In the genomic region with DNA sequence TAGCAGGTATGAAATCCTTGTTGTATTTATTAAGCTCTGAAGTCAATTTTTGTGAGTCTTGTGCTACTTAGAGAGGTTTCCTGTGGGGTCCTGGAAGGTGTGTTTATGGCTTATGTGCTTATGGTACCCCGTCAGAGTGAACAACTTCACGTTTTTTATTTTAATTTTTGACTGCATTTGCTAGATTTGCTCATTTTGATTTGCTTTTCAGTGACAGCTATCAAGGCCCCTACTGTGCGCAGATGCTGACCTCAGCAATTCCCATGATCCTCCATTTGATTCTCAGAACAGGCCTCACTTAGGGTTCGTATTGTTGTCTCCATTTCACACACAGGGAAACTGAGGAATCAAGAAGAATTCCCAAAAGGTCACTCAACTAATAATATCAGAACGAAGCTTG, we compare ENCODE assay signal across 21 mouse cellular contexts.
DNase-seq lines count a peak whose midpoint lies in the region; ATAC-seq lines count a peak whose summit lies in the region.
"Had no signal": no experiment of that assay in that cellular context is flagged by ENCODE, and none has a peak within 500 bp of the region (broad histone marks: within the 10 kb centered on the region; RNA-seq: fewer than 3 reads in every experiment).

No protein-coding gene starts in this region.

- no peak overlapping the region for H3K4me3 ChIP-seq in forebrain, embryonic 13.5 days
- H3K4me3 ChIP-seq in forebrain, embryonic 10.5 days, result no peak overlapping the region
- no peak overlapping the region for H3K4me3 ChIP-seq in midbrain, embryonic 11.5 days (ENCODE audit: low read depth, low read length)
- no peak overlapping the region for H3K4me3 ChIP-seq in midbrain, embryonic 15.5 days
- H3K4me3 ChIP-seq: embryonic facial prominence, embryonic 10.5 days; embryonic facial prominence, embryonic 12.5 days; forebrain, embryonic 12.5 days had no signal

- H3K36me3 ChIP-seq in forebrain, embryonic 13.5 days (ENCODE audit: poor library complexity, severe bottlenecking), result no peaks in the 10 kb centered on the region
- no peaks in the 10 kb centered on the region for H3K36me3 ChIP-seq in forebrain, embryonic 10.5 days (replicated peaks)
- H3K36me3 ChIP-seq in midbrain, embryonic 11.5 days (ENCODE audit: control insufficient read depth, insufficient read depth, low read length), result no peaks in the 10 kb centered on the region
- H3K36me3 ChIP-seq in midbrain, embryonic 15.5 days (replicated peaks), result no peaks in the 10 kb centered on the region
- H3K36me3 ChIP-seq: embryonic facial prominence, embryonic 10.5 days; embryonic facial prominence, embryonic 12.5 days; forebrain, embryonic 12.5 days; G1E had no signal

- no peak for ATAC-seq in forebrain, embryonic 13.5 days
- no peak for ATAC-seq in midbrain, embryonic 11.5 days (ENCODE audit: low FRiP score)
- no peak for ATAC-seq in midbrain, embryonic 15.5 days (replicated peaks)
- ATAC-seq: activated CD4-positive, CD25-positive, alpha-beta regulatory T cell, adult 4 months; CD4-positive, CD25-positive, alpha-beta regulatory T cell, adult 4 months; Patski had no signal

- no peak overlapping the region for H3K9ac ChIP-seq in forebrain, embryonic 13.5 days
- no peak overlapping the region for H3K9ac ChIP-seq in midbrain, embryonic 11.5 days (ENCODE audit: low read length)
- no peak overlapping the region for H3K9ac ChIP-seq in midbrain, embryonic 15.5 days
- H3K9ac ChIP-seq: embryonic facial prominence, embryonic 12.5 days; forebrain, embryonic 12.5 days had no signal

- intact Hi-C loops in left cerebral cortex, postnatal 36 days (cut with DNase I), result no loop called here

- H3K4me2 ChIP-seq in forebrain, embryonic 13.5 days, result no peak overlapping the region
- no peak overlapping the region for H3K4me2 ChIP-seq in midbrain, embryonic 11.5 days
- no peak overlapping the region for H3K4me2 ChIP-seq in midbrain, embryonic 15.5 days
- H3K4me2 ChIP-seq: embryonic facial prominence, embryonic 12.5 days; forebrain, embryonic 12.5 days had no signal

- no peak for DNase-seq in forebrain, embryonic 10.5 days (ENCODE audit: extremely low spot score, low spot score)
- DNase-seq in midbrain, embryonic 11.5 days (ENCODE audit: low spot score, missing footprints), result peak; percentile 53
- no peak for DNase-seq in left cerebral cortex, postnatal 36 days (ENCODE audit: low spot score in 2 of 2)
- DNase-seq: adrenal gland, adult 8-10 months; adrenal gland, postnatal 14 days; adrenal gland, postnatal 36 days; B cell, adult 2 months; cerebellum, adult 11-12 months; cerebellum, adult 2 months; cerebellum, adult 9-10 months; cerebellum, postnatal 10 days; cerebellum, postnatal 25 days had no signal

- no peaks in the 10 kb centered on the region for H3K9me3 ChIP-seq in forebrain, embryonic 13.5 days (replicated peaks)
- H3K9me3 ChIP-seq in forebrain, embryonic 10.5 days, result no peaks in the 10 kb centered on the region
- H3K9me3 ChIP-seq in midbrain, embryonic 11.5 days (ENCODE audit: control insufficient read depth, low read length), result no peaks in the 10 kb centered on the region
- no peaks in the 10 kb centered on the region for H3K9me3 ChIP-seq in midbrain, embryonic 15.5 days
- H3K9me3 ChIP-seq: embryonic facial prominence, embryonic 10.5 days; embryonic facial prominence, embryonic 12.5 days; forebrain, embryonic 12.5 days; G1E had no signal

- H3K27ac ChIP-seq in forebrain, embryonic 13.5 days, result peak overlapping the region; percentile 76; the same call in 1 of the 2 replicates
- no peak overlapping the region for H3K27ac ChIP-seq in forebrain, embryonic 10.5 days
- H3K27ac ChIP-seq in midbrain, embryonic 11.5 days (ENCODE audit: low read depth, low read length), result no peak overlapping the region
- no peak overlapping the region for H3K27ac ChIP-seq in midbrain, embryonic 15.5 days
- H3K27ac ChIP-seq: embryonic facial prominence, embryonic 10.5 days; embryonic facial prominence, embryonic 12.5 days had no signal

- H3K27me3 ChIP-seq in forebrain, embryonic 13.5 days, result no peaks in the 10 kb centered on the region
- H3K27me3 ChIP-seq in forebrain, embryonic 10.5 days (ENCODE audit: poor library complexity, severe bottlenecking), result no peaks in the 10 kb centered on the region
- H3K27me3 ChIP-seq in midbrain, embryonic 11.5 days (ENCODE audit: control insufficient read depth, insufficient read depth, low read length), result no peaks in the 10 kb centered on the region
- H3K27me3 ChIP-seq in midbrain, embryonic 15.5 days (replicated peaks), result no peaks in the 10 kb centered on the region
- H3K27me3 ChIP-seq: embryonic facial prominence, embryonic 12.5 days; forebrain, embryonic 12.5 days; Patski had no signal

- 90% methylated on average over 5 of the region's 5 CpGs for WGBS in forebrain, embryonic 13.5 days
- 89% methylated on average over 5 of the region's 5 CpGs for WGBS in forebrain, embryonic 10.5 days
- 87% methylated on average over 5 of the region's 5 CpGs for WGBS in midbrain, embryonic 11.5 days
- 92% methylated on average over 5 of the region's 5 CpGs for WGBS in midbrain, embryonic 15.5 days

- peaks cover 25% of the 10 kb centered on the region for H3K4me1 ChIP-seq in forebrain, embryonic 13.5 days
- peaks cover 26% of the 10 kb centered on the region for H3K4me1 ChIP-seq in forebrain, embryonic 10.5 days
- no peaks in the 10 kb centered on the region for H3K4me1 ChIP-seq in midbrain, embryonic 11.5 days (ENCODE audit: control insufficient read depth, insufficient read depth, low read length)
- peaks cover 3% of the 10 kb centered on the region; the same call in 1 of the 2 replicates for H3K4me1 ChIP-seq in midbrain, embryonic 15.5 days
